Mouse (Mus musculus) natural killer cell, adult 2 months (primary cell): ENCODE measurements around the gene Tex22.

ENCODE experiments used
- DNase-seq, 2 experiments: peaks; one replicate each; pipeline ENCODE4 v3.0.0; 2022; ENCODE audit warnings: low spot score in 2 of 2

Tex22 gene

DNA sequence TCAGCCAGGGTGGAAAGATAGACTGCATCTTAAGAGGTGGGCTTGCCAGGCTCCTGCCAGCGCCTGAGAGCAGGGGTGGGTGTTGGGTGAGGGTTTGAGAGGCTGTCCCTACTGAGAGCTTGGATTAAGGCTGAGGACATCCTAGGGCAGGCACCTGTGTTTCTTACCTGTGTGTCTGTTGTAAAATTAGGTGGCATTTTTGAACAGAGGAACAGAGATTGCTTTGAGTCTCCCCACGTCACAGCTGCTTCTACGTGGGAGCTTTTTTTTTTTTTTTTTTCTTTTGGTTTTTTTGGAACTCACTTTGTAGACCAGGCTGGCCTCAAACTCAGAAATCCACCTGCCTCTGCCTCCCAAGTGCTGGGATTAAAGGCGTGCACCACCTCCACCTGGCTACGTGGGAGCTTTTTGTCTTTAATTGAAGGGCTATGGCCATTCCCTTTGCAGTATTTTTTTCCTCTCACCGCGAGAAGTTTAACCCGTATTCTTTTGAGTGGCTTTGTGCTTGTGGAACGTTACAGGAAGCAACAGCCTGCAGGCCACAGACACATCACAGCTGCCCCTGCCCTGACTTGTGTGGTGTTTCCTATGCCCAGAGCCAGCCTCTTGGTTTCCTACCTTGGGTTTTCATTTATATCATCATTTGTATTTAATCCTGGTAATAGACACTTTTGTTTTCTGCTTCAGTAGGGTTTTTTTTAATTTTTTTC lies 27.1 kb downstream of the Tex22 start:
- no peak for DNase-seq

GRCm38 (mm10) chr12:113102461-113102860 lies 28.2 kb downstream of the Tex22 start:
- DNase-seq: peak; percentile 58 to 72

DNA sequence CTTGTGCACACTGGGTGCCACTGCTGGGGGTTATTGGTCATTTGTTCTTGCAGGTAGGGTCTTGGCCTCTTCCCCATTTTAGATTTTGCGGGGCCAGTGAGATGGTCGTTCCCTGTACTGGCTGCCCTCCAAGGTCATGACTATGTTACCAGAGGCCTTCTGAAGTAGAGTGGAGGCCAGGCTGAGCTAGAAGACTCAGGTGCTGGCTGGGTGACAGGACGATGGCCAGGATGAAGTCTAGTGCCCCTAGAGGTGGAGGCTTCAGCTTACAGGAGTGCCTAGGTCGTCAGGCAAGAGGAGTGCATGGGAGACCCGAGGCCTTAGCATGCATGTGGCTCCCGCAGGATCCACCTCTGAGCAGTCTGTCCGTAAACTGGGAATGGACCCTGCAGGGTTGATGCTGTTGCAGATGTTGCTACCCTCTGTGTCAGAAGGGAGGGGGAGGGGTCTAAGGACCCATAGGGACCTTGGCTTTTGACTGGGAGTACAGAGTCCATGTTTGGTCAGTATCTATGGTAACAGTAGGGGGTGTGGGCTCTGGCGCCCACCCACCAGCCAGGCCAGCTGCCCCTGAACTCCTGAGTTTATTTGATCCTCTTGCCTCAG lies 29.6 kb downstream of the Tex22 start:
- DNase-seq: peak; percentile 16 to 25

GRCm38 (mm10) chr12:113106386-113106785 lies 32.1 kb downstream of the Tex22 start:
- no peak for DNase-seq

GRCm38 (mm10) chr12:113107431-113108124 lies 33.3 kb downstream of the Tex22 start:
- DNase-seq: no peak

DNA sequence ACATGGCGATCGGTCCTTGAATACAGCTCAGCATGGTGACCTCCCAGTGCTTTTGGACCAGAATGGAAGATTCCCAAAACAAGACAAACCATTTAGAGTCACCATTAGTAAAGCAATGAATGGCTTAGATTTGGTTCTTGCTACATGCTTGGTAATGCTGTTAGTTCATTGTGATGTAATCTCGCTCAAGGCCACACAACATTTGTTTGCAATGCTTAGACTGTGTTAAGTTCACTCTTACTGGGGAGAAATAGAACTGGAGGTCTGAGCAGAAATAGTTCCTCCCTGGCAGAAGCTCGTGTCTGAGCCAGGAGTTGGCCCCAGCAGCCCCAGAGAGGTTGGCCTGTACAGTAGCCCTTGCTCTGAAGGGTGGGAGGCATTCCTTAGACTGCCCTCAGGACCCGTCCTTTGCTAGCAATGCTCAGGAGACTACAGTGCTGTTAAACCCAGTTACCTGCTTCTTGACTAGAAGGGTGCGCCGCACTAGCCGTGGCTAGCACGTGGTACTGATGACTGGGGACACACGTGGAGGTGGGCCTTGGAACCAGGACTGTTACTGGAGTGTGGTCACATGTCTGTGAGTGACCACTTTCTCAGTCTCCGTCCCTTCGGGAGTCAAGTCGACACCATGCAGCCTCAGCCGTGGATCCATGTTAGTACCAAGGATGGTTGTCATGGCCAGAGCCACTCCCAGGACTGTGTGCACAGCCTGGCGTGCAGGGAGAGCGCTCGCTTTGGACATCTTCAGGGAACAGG lies 34.4 kb downstream of the Tex22 start:
- DNase-seq: no peak

DNA sequence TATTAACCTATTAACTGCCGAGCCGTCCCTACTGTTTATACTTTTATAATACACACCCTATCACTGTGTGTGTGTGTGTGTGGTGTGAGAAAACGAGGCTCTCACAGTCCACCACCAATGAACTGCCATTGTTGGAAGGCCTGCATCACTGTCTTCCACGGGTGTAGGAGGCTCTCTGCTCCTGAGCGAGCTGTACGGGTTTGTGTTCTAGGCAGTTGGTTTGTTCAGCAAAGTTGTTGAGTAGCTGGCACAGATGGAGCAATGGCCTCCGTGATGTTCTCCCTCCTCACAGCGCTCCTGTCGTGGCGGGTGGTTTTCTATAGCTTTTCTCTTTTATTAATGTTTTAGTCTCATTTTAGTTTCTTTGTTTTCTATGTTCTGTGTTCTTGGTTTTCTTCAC lies 35.5 kb downstream of the Tex22 start:
- DNase-seq: no peak

DNA sequence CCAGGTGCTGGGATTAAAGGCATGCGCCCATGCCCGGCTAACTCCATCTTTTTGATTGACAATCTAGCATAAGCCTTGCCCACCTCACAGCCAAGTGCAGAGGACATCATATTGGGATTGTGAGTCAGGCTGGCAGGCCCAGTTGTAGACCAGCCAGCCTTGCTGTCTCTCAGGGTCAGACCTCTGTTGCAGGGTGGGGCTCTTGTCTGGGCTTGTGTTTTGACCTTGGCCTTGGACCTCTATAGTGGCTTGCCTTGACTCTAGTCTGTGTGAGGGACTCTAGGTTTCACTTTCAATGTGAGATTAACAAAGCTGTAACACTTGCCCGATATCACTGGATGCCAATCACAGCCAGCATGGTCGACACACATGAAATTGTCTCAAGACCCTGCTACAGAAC lies 39.8 kb downstream of the Tex22 start:
- no peak for DNase-seq

DNA sequence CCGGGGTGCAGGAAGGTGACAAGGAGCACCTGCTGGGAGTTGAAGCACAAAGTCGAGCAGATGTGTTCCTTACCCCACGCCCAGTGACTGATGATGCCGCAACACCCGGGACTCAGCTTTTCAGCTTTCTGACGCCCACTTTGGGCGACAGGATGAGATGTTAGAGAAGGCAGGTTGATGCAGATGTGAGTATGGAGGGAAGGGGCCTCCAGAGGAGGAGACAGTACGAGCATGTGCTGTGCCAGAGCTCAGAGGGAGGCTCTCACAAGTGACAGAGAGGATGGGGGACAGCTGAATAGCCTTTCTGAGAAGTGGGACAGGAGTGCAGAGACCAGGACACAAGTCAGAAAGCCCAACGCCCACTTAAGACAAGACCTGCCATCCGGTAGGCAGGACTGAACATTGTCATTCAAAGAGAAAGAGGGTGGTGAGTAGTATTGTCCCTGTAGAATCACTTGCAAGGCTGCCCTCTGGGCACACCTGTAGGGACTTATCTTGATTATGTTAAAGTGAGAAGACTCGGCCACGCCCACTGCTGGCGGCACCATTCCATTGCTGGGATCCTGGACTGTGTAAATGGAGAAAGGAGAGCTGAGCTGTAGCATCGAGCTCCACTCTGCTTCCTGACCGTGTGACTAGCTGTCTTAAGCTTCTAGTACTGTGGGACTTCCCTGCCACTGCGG lies 40.7 kb downstream of the Tex22 start:
- no peak for DNase-seq

DNA sequence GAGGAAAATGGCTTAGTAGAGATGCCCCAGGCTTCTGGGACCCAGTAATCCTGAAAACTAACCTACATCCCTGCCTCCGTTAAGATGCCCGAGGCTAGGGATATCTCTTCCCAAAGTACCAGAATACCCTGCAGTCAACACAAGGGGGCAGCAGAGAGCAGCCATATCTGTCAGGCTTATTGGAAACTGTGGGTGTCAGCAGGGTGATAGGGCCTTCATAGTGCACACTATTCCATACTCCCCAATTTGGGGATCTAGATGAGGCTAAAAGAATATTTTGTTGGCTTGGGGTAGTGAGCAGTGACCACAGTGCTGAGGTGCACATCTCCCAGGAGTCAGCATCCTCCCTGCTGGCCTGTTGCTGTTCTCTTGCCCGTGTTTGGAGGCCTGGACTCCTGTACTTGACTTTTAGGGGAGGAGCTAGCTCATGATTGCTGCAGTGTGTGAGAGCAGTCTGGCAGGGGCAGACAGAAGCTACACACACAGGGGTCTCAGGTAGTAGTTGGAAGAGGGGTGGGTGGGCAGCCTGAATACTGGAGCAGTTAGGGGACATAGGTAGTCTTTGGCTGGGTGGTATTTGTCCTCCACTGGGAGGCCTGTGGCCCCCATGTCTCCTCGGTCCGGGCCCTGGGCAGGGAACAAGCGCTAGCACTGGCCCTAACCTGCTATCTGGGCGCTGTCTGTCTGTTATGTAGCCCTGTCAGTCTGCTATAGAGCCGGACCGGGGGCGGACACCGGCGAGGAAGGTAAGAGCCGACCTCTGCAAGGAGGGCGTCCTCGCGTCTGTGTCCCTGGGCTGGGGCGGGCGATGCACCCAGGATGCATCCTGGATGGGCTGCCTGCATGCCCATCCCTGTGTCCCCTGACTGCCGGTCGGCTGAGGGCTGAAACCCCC lies 45.5 kb downstream of the Tex22 start:
- DNase-seq: peak; percentile 46 to 70

GRCm38 (mm10) chr12:113124726-113125125 lies 50.4 kb downstream of the Tex22 start:
- no peak for DNase-seq

DNA sequence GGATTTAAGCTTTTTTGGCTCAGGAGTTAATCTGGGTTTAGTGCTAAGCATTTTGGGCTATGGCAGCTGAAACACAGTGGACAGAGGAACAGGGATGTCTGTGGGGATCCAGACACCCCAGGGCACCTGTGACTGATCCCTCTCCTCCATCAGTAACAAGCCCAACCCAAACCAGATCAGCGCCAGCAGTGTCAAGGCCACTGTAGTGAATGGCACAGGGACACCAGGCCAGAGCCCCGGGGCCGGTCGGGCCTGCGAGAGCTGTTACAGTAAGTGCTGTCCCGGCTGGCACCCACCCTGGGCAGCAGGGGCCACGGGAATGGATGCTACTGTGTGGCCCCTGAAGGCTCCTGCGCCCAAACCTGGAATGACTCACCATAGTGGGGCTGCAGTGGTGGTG lies 56.4 kb downstream of the Tex22 start:
- DNase-seq: no peak

DNA sequence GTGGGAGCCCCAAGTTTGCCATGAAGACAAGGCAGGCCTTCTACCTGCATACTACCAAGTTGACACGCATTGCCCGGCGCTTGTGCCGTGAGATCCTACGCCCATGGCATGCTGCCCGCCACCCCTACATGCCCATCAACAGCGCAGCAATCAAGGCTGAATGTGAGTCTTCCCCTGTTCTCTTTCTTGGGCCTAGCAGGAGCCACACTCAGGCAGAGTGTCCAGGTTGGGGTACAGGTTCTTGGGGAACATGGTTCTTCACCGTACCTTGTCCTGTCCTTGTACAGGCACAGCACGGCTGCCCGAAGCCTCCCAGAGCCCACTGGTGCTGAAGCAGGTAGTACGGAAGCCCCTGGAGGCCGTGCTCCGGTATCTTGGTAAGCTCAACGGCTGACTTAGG lies 57.3 kb downstream of the Tex22 start:
- DNase-seq: no peak

GRCm38 (mm10) chr12:113132567-113132966 lies 58.3 kb downstream of the Tex22 start:
- DNase-seq: no peak

DNA sequence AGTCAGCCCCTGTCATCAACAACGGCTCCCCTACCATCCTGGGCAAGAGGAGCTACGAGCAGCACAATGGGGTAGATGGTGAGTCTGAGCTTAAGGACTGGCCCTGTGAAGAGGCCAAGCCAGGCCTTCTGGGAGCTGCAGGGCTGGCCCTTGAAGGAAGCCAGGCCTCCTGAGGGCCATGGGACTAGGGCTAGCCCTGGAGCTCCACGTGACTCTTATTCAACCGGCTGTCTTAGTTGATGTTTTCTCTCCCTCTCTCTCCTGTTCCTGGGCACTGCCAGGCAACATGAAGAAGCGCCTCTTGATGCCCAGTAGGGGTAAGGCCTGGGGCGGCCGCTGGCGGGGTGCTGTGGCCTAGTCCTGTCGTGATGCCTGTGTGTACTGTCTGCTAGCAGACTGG lies 59.0 kb downstream of the Tex22 start:
- no peak for DNase-seq

GRCm38 (mm10) chr12:113133861-113134403 lies 59.6 kb downstream of the Tex22 start:
- no peak for DNase-seq

DNA sequence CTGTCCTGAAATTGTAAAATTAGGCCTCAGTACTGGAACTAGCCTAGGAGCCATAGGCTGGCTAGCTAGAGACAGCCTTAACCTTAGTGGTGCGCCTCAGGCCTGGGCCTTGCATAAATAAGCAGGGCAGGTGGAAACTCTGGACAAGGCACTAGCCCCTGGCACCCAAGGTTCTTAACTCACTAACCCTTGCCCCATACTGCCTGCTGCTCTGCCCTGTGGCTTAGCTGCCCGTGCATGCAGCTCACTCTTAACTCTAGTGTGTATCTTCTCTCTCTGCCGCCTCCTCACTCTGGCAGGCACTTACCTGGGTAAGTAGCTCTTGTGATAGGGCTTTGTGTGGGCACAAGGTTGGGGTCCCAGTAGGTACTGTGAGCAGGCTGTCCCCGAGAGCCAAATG lies 60.2 kb downstream of the Tex22 start:
- no peak for DNase-seq

GRCm38 (mm10) chr12:113135401-113135800 lies 61.1 kb downstream of the Tex22 start:
- no peak for DNase-seq

DNA sequence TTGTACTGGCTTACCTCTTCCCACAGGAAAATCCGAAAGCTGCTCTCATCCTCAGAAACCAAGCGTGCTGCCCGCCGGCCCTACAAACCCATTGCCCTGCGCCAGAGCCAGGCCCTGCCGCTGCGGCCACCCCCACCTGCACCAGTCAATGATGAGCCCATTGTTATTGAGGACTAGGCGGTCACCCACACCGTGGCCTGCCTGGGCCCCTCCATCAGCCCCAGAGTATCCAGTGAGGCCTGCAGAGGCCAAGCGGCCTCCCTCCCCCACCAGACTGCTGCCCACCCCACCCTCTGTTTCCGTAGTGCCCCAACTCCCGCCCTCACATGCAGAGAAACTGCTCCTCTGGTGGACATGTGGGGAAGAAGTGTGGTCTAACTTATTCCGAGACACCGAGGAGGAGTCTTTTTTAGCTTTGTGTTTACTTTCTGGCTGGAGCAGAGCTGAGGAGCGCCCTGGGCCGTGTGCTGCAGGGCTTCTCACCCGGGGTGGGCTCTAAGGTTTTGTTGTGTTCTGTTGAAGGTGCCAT lies 62.3 kb downstream of the Tex22 start:
- DNase-seq: no peak
